Mouse (Mus musculus) bone marrow macrophage, adult 2 months (primary cell): Measurements from ENCODE around the gene Ece1.

ENCODE experiments used
- CTCF ChIP-seq: IDR thresholded peaks from 2 replicates; pipeline ENCODE4 v1.5.1; 2012; ENCODE audit warnings: low read depth, mild to moderate bottlenecking, low read length, moderate library complexity
- POLR2A ChIP-seq: IDR thresholded peaks from 2 replicates; pipeline ENCODE4 v1.6.1; 2012; ENCODE audit warnings: mild to moderate bottlenecking, low read depth, low read length, borderline replicate concordance

GRCm38 (mm10) chr4:137871431-137871830, 9.4 kb downstream of the Ece1 start:
- no peak for TF ChIP-seq CTCF
- no peak for TF ChIP-seq POLR2A
